Mouse (Mus musculus): ENCODE measurements at regions not wholly inside any gene's neighbourhood (a gene's known extent, or its start where the extent isn't known, plus 50 kb on each side); places are given as distances from the start of the nearest gene placed in this dataset.

DNA sequence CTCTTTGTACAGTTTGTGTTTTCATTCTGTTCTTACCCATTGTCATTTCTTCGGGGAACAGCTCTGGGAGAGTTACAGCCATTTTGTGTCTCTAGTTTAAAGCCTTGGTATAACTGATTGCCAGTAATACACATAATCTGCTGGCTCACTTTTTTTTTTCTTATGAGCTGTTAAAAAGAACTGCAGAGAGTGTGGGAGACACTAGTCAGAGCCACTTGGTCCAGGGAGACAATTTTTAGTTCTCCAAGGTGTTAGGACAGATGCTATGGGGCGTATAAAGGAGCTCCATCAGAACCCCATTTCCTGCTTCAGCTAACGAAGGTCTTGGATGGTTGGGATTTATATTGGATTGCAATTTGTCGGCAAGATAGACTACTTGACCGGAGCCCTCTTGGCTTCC is 93.6 kb upstream of the Pmfbp1 start:
- ATAC-seq (ENCODE audit: low read depth), result no peak
- H3K27me3 ChIP-seq (ENCODE audit: control insufficient read depth, insufficient read depth, low read depth, low read length), result no peaks in the 10 kb centered on the region
- no peak overlapping the region for H3K9ac ChIP-seq (ENCODE audit: low read depth, low read length)
- no peaks in the 10 kb centered on the region for H3K9me3 ChIP-seq (replicated peaks; ENCODE audit: control insufficient read depth, low read length)
- 64% methylated on average over 5 of the region's 5 CpGs for WGBS (ENCODE audit: insufficient replicate concordance)
- no peak overlapping the region for H3K4me2 ChIP-seq (ENCODE audit: low read depth, low read length)
- H3K36me3 ChIP-seq (ENCODE audit: control insufficient read depth, insufficient read depth), result no peaks in the 10 kb centered on the region
- no peaks in the 10 kb centered on the region for H3K4me1 ChIP-seq (ENCODE audit: control insufficient read depth, low read depth, low read length)
- no peak overlapping the region for H3K4me3 ChIP-seq (ENCODE audit: low read depth, low read length)
- H3K27ac ChIP-seq (ENCODE audit: low read length), result no peak overlapping the region

DNA sequence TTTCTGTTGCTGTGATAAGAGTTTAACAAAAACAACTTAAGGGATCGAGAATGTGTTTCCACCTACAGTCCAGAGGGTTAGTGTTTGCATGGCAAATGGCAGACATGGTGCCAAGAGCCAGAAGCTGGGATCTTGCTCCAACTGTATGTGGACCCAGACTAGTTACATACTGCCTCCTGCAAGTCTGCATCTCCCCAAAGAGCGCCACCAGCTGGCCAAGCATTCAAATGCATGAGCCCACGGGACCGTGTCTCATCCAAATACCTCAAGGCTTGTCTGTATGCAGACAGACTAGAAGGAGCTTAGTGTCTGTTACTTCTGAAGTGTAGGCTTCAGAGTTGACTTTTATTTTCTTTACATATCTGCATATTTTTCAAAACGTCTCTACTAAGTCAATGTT is 85.9 kb upstream of the Pmfbp1 start:
- H3K36me3 ChIP-seq (ENCODE audit: control insufficient read depth, insufficient read depth), result no peaks in the 10 kb centered on the region
- no peak overlapping the region for H3K27ac ChIP-seq (ENCODE audit: low read length)
- 48% methylated on average over 5 of the region's 5 CpGs for WGBS (ENCODE audit: insufficient replicate concordance)
- H3K27me3 ChIP-seq (ENCODE audit: control insufficient read depth, insufficient read depth, low read depth, low read length), result no peaks in the 10 kb centered on the region
- no peaks in the 10 kb centered on the region for H3K9me3 ChIP-seq (replicated peaks; ENCODE audit: control insufficient read depth, low read length)
- H3K4me1 ChIP-seq (ENCODE audit: control insufficient read depth, low read depth, low read length), result no peaks in the 10 kb centered on the region
- no peak overlapping the region for H3K4me2 ChIP-seq (ENCODE audit: low read depth, low read length)
- no peak for ATAC-seq (ENCODE audit: low read depth)
- no peak overlapping the region for H3K4me3 ChIP-seq (ENCODE audit: low read depth, low read length)
- no peak overlapping the region for H3K9ac ChIP-seq (ENCODE audit: low read depth, low read length)

DNA sequence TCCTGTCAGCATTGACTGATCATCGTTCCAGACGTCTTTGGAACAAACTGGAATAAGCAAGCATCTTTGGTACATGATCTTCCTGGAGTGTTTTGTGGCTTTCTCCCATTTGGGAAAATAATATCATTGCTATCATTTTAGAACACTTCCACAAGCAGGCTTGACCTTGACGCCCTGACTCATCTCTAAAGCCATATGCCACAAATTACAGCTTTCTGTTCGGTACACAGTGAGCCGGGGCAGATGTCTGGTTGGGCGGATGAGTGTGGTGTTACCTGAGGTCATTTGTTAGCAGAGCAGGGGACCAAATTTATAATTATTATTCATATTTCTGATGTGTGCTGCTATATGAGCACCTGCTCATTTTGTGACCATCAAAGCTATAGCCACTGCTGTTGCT is 83.3 kb upstream of the Pmfbp1 start:
- Histone ChIP-seq H3K27me3 (ENCODE audit: control insufficient read depth, insufficient read depth, low read depth, low read length) (no peaks in the 10 kb centered on the region), H3K4me1 (ENCODE audit: control insufficient read depth, low read depth, low read length) (no peaks in the 10 kb centered on the region), H3K36me3 (ENCODE audit: control insufficient read depth, insufficient read depth) (no peaks in the 10 kb centered on the region), H3K9ac (ENCODE audit: low read depth, low read length) (no peak overlapping the region), H3K4me3 (ENCODE audit: low read depth, low read length) (no peak overlapping the region), H3K9me3 (replicated peaks; ENCODE audit: control insufficient read depth, low read length) (no peaks in the 10 kb centered on the region), H3K27ac (ENCODE audit: low read length) (no peak overlapping the region), H3K4me2 (ENCODE audit: low read depth, low read length) (no peak overlapping the region)
- no peak for ATAC-seq (ENCODE audit: low read depth)
- 65% methylated on average over 6 of the region's 6 CpGs for WGBS (ENCODE audit: insufficient replicate concordance)

DNA sequence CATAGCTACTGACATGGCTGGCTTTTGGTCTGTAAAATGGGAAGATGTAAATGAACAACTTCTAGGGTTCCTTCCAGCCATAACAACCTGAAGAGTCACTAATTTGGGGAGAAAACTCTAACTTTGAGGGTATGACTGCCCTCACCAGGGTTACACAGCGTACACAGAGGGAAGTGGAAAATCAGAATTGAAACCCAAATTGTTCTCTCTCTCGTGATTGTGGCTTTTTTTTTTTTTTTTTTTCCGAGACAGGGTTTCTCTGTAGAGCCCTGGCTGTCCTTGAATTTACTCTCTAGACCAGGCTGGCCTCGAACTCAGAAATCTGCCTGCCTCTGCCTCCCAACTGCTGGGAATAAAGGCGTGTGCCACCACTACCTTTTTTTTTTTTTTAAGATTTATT is 80.4 kb upstream of the Pmfbp1 start:
- WGBS (ENCODE audit: insufficient replicate concordance), result 47% methylated on average over 5 of the region's 5 CpGs
- no peak overlapping the region for H3K27ac ChIP-seq (ENCODE audit: low read length)
- ATAC-seq (ENCODE audit: low read depth), result no peak
- H3K4me3 ChIP-seq (ENCODE audit: low read depth, low read length), result no peak overlapping the region
- H3K27me3 ChIP-seq (ENCODE audit: control insufficient read depth, insufficient read depth, low read depth, low read length), result no peaks in the 10 kb centered on the region
- no peaks in the 10 kb centered on the region for H3K4me1 ChIP-seq (ENCODE audit: control insufficient read depth, low read depth, low read length)
- H3K4me2 ChIP-seq (ENCODE audit: low read depth, low read length), result no peak overlapping the region
- no peaks in the 10 kb centered on the region for H3K9me3 ChIP-seq (replicated peaks; ENCODE audit: control insufficient read depth, low read length)
- H3K36me3 ChIP-seq (ENCODE audit: control insufficient read depth, insufficient read depth), result no peaks in the 10 kb centered on the region
- no peak overlapping the region for H3K9ac ChIP-seq (ENCODE audit: low read depth, low read length)

DNA sequence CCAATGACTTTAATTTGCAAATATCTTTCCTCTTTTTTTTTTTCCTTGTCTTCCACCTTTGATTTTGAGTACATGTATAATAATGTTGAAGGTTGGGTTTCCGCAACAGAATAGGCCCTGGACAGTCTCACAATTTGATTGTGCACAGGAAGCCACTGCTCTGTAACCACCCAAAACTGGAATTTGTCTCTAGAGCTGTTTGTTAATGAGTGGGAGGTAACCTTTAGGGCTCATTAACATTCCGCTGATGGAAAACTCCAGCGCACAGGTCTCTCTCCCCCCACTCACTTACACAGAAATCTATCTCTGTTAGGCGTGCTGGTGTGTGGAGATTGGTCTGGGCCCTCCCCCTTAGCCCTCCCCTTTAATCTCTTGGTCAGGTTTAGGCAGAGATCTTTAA is 78.5 kb upstream of the Pmfbp1 start:
- no peak overlapping the region for H3K4me3 ChIP-seq (ENCODE audit: low read depth, low read length)
- no peak overlapping the region for H3K4me2 ChIP-seq (ENCODE audit: low read depth, low read length)
- ATAC-seq (ENCODE audit: low read depth), result no peak

GRCm38 (mm10) chr8:109415906-109416305 is 77.9 kb upstream of the Pmfbp1 start:
- H3K27me3 ChIP-seq (ENCODE audit: control insufficient read depth, insufficient read depth, low read depth, low read length), result no peaks in the 10 kb centered on the region
- H3K9ac ChIP-seq (ENCODE audit: low read depth, low read length), result no peak overlapping the region
- no peaks in the 10 kb centered on the region for H3K36me3 ChIP-seq (ENCODE audit: control insufficient read depth, insufficient read depth)
- ATAC-seq (ENCODE audit: low read depth), result no peak
- H3K4me1 ChIP-seq (ENCODE audit: control insufficient read depth, low read depth, low read length), result no peaks in the 10 kb centered on the region
- H3K9me3 ChIP-seq (replicated peaks; ENCODE audit: control insufficient read depth, low read length), result no peaks in the 10 kb centered on the region
- H3K4me3 ChIP-seq (ENCODE audit: low read depth, low read length), result no peak overlapping the region
- no peak overlapping the region for H3K4me2 ChIP-seq (ENCODE audit: low read depth, low read length)
- H3K27ac ChIP-seq (ENCODE audit: low read length), result no peak overlapping the region
- WGBS (ENCODE audit: insufficient replicate concordance), result 44% methylated on average over 11 of the region's 11 CpGs

More for the DNA sequence above, 78.5 kb upstream of the Pmfbp1 start:
- no peaks in the 10 kb centered on the region for H3K36me3 ChIP-seq (ENCODE audit: control insufficient read depth, insufficient read depth)
- no peaks in the 10 kb centered on the region for H3K4me1 ChIP-seq (ENCODE audit: control insufficient read depth, low read depth, low read length)
- no peaks in the 10 kb centered on the region for H3K9me3 ChIP-seq (replicated peaks; ENCODE audit: control insufficient read depth, low read length)
- no peak overlapping the region for H3K27ac ChIP-seq (ENCODE audit: low read length)
- no peak overlapping the region for H3K9ac ChIP-seq (ENCODE audit: low read depth, low read length)
- 57% methylated on average over 4 of the region's 4 CpGs for WGBS (ENCODE audit: insufficient replicate concordance)
- H3K27me3 ChIP-seq (ENCODE audit: control insufficient read depth, insufficient read depth, low read depth, low read length), result no peaks in the 10 kb centered on the region

GRCm38 (mm10) chr8:109416327-109417100 is 77.3 kb upstream of the Pmfbp1 start:
- no peak overlapping the region for H3K4me2 ChIP-seq (ENCODE audit: low read depth, low read length)
- H3K4me3 ChIP-seq (ENCODE audit: low read depth, low read length), result no peak overlapping the region
- 71% methylated on average over 17 of the region's 17 CpGs for WGBS (ENCODE audit: insufficient replicate concordance)
- no peak overlapping the region for H3K27ac ChIP-seq (ENCODE audit: low read length)
- no peaks in the 10 kb centered on the region for H3K27me3 ChIP-seq (ENCODE audit: control insufficient read depth, insufficient read depth, low read depth, low read length)
- no peak overlapping the region for H3K9ac ChIP-seq (ENCODE audit: low read depth, low read length)
- ATAC-seq (ENCODE audit: low read depth), result no peak
- H3K36me3 ChIP-seq (ENCODE audit: control insufficient read depth, insufficient read depth), result no peaks in the 10 kb centered on the region
- no peaks in the 10 kb centered on the region for H3K9me3 ChIP-seq (replicated peaks; ENCODE audit: control insufficient read depth, low read length)
- H3K4me1 ChIP-seq (ENCODE audit: control insufficient read depth, low read depth, low read length), result no peaks in the 10 kb centered on the region

DNA sequence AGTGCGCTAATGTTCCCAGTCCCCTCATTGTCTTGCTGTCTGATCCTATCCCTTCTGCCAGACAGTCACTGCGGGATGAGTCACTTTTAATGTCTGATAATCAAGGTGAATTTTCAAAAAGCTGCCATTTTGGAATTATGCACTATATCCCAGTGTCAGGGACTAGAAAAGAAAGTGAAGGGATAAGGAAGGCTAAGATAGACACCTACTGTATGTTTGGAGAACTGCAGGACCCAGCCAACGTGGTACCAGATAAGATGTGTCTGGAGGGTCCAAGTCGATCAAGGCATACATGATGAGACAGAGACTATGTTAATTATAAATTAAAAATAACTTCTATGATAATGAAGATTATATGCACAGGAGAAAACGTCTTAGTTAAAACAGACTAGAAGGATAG is 76.6 kb upstream of the Pmfbp1 start:
- Histone ChIP-seq H3K36me3 (ENCODE audit: control insufficient read depth, insufficient read depth) (no peaks in the 10 kb centered on the region), H3K4me2 (ENCODE audit: low read depth, low read length) (no peak overlapping the region), H3K4me3 (ENCODE audit: low read depth, low read length) (no peak overlapping the region), H3K4me1 (ENCODE audit: control insufficient read depth, low read depth, low read length) (no peaks in the 10 kb centered on the region), H3K27me3 (ENCODE audit: control insufficient read depth, insufficient read depth, low read depth, low read length) (no peaks in the 10 kb centered on the region), H3K9me3 (replicated peaks; ENCODE audit: control insufficient read depth, low read length) (no peaks in the 10 kb centered on the region), H3K27ac (ENCODE audit: low read length) (no peak overlapping the region), H3K9ac (ENCODE audit: low read depth, low read length) (no peak overlapping the region)
- 36% methylated on average over 5 of the region's 5 CpGs for WGBS (ENCODE audit: insufficient replicate concordance)
- ATAC-seq (ENCODE audit: low read depth), result no peak

DNA sequence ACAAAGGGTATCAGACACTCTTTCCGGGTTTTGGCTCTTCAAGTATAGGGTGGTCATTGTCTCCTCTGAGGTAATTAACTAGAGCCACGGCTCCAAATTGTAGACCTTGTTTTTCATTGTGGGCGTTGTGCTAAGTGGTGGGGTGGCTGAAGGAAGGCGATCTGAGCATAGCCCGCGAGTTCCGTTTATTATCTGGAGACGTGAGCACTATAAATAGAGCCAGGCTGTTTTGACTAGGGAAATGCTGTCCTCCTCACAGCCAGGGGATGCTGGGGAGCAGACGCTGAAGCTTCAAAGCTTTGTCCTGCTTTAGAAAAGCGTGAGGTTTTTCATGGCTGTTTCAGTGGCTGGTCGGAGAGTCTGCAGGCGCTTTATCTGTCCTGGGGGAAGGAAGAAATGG is 75.9 kb upstream of the Pmfbp1 start:
- Histone ChIP-seq H3K4me1 (ENCODE audit: control insufficient read depth, low read depth, low read length) (no peaks in the 10 kb centered on the region), H3K27me3 (ENCODE audit: control insufficient read depth, insufficient read depth, low read depth, low read length) (no peaks in the 10 kb centered on the region), H3K27ac (ENCODE audit: low read length) (no peak overlapping the region), H3K4me3 (ENCODE audit: low read depth, low read length) (no peak overlapping the region), H3K9me3 (replicated peaks; ENCODE audit: control insufficient read depth, low read length) (no peaks in the 10 kb centered on the region), H3K36me3 (ENCODE audit: control insufficient read depth, insufficient read depth) (no peaks in the 10 kb centered on the region), H3K9ac (ENCODE audit: low read depth, low read length) (no peak overlapping the region), H3K4me2 (ENCODE audit: low read depth, low read length) (no peak overlapping the region)
- no peak for ATAC-seq (ENCODE audit: low read depth)
- 36% methylated on average over 12 of the region's 12 CpGs for WGBS (ENCODE audit: insufficient replicate concordance)
